Mouse (Mus musculus) lung, postnatal 14 days (tissue): ENCODE data around the gene Plin4.
"Not testable (repeated sequence)": the region's sequence is repeated elsewhere in the genome, so short reads cannot be mapped to it uniquely, and the experiment has no call there.

Source experiments
- DNase-seq: peaks from one replicate; pipeline ENCODE4 v3.0.0; 2021

Gene Plin4

DNA sequence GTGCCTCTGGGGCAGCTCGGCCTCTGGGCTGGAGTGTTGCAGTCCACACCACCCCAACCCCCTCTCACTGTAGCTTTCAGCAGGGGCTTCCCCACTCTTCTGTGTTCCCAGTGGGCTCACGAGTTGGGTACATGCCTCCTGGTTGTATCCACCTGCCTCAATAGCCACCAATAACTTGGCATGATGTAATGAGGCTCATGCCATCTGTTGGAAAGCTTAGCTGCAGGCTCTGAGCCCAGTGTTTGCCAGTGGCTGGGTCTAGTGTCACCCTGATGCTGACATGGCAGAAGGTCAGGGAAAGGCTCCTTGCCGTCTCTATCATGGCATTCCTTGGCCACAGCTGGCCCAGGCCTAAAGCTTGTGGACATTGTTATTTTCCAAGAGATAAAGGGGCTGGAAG, 8.8 kb downstream of the Plin4 start:
- no peak for DNase-seq

DNA sequence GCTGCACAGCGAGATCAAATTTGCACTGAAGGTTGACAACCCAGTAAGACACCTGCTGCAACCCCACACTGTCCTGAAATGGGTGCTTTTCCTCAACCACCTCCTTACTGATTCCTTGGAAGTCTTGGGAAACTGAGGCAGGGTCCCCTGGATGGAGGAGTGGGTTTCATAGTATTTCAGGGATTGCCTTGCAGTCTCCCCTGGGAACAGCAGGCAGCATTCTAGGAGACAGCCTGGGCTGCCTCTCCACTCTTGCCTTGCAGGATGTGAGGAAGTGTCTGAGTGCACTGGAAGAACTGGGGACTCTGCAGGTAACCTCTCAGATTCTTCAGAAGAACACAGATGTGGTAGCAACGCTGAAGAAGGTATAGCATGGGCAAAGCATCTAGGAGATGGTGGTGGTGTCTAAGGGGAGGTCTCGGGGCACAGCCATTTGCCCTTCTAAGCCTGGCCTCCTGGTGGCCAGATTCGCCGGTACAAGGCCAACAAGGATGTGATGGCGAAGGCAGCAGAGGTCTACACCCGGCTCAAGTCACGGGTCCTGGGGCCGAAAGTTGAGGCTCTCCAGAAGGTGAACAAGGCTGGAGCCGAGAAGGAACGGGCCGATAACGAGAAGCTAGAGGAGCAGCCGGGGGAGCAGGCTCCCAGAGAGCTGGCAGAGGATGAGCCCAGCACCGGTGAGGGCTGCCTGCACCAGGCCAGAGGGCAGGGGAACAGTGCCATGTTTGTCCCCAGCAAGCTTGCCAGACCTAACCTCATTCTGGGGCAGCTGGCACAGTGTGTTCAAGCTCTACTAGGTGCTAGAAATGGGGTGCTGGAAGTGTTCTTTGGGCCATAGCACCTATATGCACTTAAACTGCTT, 10.7 kb downstream of the Plin4 start:
- no peak for DNase-seq

DNA sequence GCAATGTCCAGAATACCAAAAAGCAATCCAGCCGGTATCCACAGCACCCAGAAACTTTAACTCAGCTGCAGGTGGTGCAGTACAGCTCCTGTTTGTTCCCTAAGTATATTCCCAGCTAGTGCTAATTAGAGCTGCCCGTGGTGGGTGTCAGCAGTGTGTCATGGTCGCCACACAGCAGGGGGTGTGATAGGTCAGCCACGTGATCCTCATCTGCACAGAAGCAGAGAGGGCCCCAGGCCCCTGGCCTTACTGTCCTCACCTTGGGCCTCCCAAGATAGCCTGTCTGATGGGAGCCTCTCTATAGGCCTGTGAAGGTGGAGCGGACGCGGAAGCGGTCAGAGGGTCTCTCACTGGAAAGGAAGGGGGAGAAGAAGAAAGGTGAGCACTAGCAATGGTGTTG, 11.4 kb downstream of the Plin4 start:
- DNase-seq, result no peak

DNA sequence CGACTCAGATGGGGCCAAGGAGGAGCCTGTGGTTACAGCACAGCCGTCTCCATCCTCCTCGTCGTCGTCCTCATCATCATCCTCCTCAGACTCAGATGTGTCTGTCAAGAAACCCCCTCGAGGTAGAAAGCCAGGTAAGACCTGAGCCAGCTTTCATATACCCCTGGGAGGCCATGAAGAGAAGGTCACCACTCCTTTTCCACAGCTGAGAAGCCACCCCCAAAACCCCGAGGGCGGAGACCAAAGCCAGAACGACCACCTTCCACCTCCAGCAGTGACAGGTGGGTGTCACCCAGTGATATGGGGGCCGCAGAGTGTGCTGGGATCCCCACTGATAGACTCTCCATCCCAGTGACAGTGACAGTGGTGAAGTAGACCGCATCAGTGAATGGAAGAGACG, 12.7 kb downstream of the Plin4 start:
- no peak for DNase-seq

DNA sequence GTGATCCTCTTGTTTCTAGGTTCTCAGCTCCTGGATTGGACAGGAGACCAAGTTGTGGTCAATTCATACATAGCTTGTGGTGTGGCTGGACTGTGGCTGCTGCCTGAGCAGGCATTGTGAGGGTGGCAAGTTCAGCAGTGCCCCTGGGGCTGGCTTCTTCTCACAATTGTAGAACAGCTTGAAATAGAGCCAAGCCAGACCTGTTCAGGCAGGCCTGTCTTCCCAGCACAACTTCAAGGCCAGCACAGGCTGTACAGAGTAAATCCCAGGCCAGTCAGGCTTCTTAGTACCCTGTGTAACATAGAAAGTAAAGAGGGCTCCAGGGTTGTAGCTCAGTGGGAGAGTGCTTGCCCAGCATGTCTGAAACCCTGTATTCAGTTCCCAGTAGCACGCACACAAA, 16.8 kb downstream of the Plin4 start:
- DNase-seq, result no peak

DNA sequence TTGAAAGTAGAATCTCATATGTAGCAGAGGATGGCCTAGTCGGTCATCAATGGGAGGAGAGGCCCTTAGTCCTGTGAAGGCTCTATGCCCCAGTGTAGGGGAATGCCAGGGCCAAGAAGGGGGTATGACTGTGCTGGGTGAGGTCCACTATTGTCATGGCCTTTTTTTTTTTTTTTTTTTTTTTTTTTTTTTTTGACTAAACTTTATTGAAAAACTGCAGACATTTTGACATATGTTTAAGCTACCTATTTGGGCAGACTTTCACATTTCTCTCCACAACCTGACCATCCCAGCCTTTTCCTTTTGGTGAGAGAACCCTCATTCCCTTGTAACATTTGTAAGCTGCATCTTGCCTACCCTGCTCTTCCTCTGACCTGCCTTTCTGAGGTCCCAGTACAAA, 17.3 kb downstream of the Plin4 start:
- DNase-seq, result no peak

DNA sequence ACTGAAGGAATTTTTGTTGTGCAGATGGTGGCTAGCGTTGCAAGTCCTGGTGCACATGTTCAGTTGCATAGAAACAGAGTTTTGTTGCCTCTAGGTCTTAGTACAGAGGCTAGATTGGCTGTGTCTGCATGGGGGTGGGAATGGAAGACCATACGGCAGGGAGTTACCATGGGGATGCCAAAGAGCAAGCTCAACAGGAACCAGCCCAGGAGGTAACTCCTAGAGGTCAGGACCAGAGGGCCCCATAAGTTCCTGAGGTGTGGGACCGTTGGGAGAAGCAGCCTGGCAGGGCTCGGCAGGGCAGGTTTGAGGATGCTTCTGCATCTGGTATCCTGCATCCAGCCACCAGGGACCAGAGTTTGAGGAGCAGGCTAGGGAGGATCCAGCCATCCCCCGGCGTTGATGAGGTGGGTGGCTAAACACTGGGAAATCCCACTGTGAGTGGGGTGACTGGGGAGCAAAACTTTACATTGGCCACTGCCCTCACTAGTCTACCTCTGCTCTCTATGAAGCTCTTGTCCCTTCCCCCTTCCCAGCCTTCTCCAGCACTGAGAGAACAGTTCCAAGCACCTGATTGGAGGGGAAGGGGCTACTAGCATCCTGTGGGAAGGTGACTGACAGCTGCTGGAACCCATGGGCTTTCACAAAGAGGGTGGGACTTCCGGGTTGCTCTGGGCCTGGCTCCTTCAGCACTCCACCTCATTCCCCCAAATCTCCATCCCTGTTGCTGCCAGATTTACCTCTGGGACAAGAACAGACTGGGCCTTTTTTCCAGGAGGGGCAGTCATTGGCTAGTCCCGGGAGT, 28.6 kb downstream of the Plin4 start:
- DNase-seq, result peak; percentile 19

DNA sequence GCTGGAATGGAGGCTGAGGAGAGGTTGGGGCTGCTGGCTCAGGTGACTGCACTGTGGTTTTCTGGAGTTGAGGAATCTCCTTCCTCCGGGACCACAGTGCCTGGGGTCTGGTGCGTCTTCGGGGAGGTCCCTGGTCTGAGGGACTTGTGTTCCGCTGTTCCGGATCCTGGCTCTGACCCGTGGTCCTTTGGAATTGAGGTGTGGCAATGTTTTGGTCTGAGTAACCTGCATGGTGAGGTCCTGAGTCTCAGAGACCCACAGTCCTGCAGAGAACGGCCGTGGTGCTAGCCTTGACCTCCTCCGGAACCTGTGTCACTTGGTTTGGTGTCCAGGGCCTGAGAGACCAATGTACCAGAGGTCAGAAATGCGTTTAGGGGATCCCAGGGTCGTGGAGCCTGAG, 29.7 kb downstream of the Plin4 start:
- DNase-seq, result no peak

DNA sequence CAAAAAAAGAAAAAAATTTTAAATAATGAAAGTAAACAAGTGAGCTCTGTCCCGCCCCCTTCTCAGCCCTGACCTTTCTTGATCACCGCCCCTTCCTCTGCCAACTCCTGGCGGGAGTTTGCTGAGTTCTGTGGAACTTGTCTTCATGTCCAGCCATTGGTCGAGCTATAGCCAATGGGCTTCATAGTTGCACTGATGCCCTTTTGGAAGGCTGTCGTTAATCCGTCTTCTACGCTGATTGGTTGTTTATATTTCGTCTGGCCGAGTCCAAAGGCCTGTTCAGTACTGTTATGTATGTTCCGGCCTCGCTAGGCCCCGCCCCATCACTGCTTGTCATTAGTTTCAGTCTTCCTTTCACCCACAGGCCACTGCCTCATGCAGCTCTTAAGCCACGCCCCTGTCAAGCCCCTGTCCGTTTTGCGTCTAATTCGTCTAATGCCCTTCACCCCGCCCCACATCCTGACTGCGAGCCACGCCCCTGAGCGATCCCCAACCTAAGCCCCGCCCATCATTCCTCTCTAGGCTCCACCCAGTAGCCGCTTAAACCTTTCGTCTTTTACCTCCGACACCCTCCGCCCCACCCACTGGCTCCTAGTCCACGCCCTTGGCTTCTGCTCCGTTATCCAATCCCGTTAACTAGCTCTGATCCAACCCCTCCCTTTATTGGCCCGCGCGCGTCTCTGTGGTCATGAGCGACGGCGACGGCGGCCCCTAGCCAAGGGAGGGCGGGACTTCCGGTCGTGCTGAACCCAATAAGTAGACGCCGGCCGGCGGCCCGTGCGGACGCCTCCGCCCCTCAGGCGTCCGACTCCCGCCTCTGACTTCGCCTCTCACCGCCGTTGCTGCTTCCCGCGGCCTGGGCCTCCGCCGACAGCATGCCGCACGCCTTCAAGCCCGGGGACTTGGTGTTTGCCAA, 30.5 kb downstream of the Plin4 start, which contains the start of gene Hdgfl2:
TSS of gene Hdgfl2 (plus strand) at position 755 of the 916 bp plus-strand sequence.
- DNase-seq, result peak; percentile 100

DNA sequence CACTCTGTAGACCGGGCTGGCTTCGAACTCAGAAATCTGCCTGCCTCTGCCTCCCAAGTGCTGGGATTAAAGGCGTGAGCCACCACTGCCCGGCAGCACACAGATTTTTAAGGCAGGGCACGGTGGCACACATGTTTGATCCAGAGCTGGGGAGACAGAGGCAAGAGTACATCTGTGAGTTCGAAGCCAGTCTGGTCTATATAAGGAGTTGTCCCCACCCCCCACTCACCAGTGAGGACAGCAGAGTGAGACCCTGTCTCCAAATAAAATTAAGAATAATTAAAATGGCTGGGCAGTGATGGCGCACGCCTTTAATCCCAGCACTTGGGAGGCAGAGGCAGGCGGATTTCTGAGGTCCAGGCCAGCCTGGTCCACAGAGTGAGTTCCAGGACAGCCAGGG, 31.2 kb downstream of the Plin4 start:
- not testable (repeated sequence) for DNase-seq

DNA sequence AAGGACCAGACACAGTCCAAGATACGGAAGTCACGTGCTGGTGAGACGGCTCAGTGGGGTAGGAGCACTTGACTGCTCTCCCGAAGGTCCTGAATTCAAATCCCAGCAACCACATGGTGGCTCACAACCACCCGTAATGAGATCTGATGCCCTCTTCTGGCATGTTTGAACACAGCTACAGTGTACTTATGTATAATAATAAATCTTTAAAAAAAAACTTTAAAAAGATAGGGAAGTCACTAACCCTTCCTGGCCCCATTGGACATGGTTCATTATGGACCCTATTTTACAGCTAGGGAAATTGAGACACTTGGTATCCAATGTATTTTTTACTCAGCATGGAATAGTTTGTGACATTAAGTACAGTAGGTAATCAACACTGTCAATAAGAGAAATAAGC, 32.1 kb downstream of the Plin4 start:
- DNase-seq, result no peak

DNA sequence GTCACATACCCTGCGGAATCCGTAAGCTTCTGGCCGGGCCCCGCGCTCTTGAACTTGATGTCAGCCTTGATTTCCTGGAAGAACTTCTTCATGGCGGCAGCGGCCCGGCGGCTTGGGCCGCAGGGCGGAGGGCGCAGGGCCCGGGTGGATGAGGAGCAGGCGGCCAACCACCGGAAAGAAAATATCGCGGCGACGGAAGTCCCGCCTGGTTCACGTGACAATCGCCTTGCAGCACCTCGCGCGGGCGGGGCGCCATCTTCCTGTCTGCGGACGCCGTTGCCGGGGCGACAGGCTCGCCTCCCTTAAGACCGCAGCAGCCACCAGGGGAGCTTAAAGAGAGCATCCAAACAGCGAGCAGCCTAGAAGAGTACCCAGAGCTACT, 34.8 kb downstream of the Plin4 start, which contains the start of gene Ubxn6:
TSS of gene Ubxn6 (minus strand) at position 202 of the 382 bp plus-strand sequence.
- DNase-seq, result peak; percentile 98

DNA sequence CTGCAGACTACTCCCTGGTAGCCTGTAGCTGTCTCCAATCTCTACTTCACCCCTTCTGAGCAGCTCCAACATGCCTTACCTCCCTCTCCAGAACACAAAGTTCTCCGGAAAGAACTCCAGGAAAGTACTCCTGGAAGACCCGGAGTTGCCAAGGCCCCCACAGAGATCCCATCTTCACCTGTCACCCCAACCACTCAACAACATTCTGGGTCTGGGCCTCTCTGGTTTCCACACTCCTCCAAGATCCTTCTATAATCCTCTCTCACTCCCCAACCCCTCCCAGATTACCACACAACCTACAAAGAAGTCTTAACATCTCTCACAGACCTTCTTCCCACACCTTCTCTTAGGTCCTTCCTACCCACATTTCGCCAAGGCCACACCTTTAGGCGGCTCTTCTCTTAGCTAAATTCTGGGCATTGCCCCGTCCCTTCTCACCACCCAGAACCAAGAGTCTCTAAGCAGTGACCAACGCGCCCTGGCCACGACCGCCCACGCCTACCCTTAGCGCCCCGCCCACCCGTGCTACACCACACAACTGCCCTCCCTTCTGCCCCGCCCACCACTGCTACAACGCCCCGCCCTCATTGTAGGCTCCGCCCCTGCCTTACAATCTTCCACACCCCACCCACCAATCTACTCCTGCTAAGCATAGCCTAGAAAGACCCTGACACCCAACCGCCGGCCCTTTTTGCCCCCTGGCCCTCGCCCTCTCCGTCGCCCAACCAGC, 35.3 kb downstream of the Plin4 start:
- DNase-seq, result peak; percentile 91

DNA sequence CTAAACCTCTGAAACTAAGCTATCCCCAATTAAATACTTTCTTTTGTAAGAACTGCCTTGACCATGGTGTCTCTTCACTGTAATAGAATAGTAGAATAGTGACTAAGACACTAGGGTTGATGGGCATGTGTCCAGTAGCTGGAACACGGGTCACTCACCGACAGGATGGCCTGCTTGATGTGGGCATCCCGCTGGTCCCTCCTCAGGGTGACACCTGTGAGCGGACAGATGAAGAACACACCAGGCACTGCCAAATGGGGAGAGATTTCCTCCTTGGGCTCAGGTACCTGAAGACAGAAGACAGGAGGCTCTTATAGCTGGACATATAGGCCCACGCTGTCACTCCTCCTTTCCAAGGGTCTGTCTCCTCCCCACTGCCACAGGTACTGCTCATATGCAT, 37.4 kb downstream of the Plin4 start:
- DNase-seq, result no peak

DNA sequence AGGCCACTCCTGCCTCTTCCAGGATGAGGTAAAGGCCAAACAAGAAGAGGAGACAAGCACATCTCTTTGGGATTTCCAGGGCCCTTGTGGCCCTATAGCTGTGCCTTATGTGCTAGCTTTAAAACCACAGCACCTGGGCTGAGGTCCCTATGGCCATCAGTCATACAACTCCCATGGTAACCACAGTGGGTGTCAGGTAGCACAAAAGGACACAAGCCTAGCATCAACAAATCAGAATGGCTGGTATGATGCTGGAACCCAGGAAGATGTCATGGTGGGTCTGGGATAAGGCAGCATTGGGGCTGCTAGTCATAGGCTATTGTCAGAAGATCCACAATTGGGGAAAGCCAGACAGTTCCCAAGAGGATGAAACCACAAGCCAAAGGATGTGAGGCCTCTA, 38.5 kb downstream of the Plin4 start:
- DNase-seq, result no peak

DNA sequence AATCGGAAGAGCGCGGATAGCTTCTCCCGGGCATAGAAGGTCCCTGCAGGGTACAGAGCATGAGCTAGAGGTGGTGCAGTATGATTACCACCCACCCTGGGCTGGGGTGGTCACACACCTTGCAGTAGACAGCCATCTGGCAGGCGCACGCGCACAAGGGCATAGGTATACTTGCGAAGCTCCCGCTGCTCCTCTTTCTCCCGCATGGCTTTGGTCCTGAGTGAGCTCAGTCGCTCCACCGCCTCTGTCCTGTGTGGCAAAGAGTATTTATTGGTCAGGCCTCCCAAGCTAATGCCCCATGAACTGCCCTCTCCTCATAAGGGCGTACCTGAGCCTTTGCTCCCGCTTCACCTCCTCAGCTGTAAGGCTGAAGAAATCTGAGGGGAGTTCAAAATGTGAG, 40.5 kb downstream of the Plin4 start:
- DNase-seq, result no peak

DNA sequence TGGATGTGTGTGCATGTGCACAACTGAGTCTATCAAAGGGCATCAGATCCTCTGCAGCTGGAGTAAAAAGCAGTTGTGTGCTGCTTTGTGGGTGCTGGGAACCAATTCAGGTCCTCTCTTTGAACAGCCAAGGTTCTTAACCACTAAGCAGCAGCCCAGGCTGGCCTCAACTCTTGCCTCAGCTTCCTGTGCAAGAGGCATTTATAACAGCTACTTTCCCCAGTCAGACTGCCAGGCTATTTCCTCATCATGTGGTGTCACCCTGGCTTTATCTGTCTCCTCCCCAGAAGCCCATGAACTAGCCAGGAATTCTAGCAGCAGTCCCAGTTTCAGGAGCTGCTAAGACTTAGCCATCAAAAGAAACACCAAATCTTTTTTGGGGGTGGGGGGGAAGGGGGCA, 43.2 kb downstream of the Plin4 start:
- no peak for DNase-seq

DNA sequence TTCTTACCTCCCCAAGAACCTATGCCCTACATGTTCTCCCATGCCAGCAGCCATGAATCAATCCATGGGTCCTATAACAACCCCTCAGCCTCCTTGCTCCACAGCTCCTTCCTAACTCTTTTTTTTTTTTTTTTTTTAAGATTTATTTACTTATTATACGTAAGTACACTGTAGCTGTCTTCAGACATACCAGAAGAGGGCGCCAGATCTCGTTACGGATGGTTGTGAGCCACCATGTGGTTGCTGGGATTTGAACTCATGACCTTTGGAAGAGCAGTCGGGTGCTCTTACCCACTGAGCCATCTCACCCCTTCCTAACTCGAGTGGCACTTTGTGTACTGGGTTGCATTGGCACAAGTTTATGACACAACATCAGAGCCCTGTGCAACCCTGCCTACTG, 43.9 kb downstream of the Plin4 start:
- not testable (repeated sequence) for DNase-seq

DNA sequence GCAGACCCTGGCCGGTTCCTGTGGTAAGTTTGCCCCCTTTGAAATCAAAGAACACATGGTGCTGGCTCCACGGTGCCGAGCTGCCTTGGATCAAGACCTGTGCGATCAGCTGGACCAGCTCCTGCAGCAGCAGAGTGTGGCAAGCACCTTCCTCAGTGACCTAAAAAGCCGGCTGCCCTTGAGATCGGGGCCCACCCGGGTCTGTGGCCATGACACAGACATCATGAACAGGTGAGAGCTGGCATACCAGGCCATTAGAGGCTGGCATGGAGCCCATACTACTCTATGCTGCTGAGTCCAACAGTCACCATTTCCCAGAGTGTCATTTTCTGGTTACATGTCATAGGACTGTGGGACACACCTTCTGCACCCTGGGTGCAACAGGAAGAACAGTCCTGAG, 47.5 kb downstream of the Plin4 start:
- no peak for DNase-seq

DNA sequence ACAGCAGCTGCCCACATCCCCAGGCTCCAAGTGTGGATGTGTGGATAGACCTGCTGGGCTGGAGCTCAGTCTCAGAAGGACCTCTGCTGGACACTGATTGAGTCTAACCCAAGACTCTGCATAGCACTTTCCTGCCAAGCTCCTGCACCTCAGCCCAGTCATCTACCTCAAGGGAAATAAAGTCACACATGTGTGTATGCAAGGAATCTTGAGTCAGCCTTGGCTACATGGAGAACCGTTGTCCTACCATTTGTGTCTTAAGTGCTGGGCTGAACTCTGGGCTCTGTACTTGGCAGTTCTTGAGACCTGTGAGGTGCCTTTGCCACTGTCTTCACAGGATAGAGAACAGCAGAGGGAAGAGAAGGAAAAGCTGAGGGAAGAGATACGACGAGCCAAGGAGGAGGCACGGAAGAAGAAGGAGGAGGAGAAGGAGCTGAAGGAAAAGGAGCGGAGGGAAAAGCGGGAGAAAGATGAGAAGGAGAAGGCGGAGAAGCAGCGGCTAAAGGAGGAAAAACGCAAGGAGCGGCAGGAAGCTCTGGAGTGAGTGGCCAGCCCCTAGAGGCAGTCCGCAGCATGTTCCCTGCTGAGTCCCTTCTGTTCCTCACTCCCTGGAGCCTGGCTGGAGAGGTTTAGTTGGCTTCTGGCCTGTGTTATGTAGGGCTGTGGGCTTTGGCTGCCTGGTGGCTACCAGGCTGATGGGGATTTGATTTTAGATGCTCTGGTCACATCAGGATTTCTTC, 52.1 kb downstream of the Plin4 start:
- DNase-seq, result no peak

DNA sequence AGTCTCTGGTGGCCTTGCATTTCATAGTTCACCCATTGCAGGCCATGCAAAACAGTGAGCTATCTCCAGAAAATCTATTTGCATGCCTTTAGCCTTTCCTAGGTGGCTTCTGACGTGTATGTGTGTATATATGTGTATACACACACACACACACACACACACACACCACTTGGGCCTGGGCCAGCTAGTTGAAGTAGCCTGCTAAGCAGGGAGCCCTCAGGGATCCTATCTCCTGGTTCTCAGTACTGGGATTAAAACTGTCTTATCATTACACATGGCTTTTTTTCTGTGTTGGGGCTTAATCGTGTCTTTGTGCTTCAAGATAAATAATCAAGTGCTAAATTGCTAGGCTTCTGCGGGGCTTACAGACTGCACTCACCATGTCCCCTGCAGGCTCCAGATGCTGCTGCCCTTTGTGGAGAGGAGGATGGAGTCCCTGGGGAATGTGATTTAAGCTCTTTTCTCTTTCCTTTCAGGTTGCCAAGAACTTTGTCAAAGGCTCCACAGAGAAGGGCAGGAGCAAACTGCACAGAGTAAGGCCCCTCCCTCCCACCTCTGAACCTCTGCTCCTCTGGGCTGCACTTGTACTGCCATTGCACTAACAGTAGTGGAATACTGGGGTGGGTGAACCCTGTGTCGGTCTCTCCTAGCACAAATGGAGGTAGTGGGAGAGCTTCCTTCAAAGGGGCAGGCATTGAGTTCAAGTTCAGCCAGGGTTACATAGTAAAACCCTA, 53.5 kb downstream of the Plin4 start:
- no peak for DNase-seq
